Mouse (Mus musculus): ENCODE data around the gene Cd5.

- TF ChIP-seq EP300 (IDR thresholded peaks at IDR 0.05; ENCODE audit: insufficient read depth, low read depth, low read length), result no peak
- TF ChIP-seq CTCF (IDR thresholded peaks at IDR 0.05; ENCODE audit: low read depth, low read length), result no peak
Measured at GRCm38 (mm10) chr19:10781641-10782040, 42.8 kb upstream of the Cd5 start.

Data from ES-Bruce4 (cell line).